Mouse (Mus musculus) adrenal gland (tissue): Measurements from ENCODE around the gene Gm12666.
"Not testable (repeated sequence)": the region's sequence is repeated elsewhere in the genome, so short reads cannot be mapped to it uniquely, and the experiment has no call there.

Source experiments
- intact Hi-C: fragments of 180-260 bp; cut with DNase I; formaldehyde crosslinking; loops from one replicate; pipeline ENCODE4 v1.15.1; 2025
- long read RNA-seq, 2 experiments: library from polyadenylated mRNA; unstranded; transcript quantifications; one replicate each; pipeline ENCODE4 v2.0.0; 2020; ENCODE audit warnings: borderline replicate concordance in 1 of 2; ENCODE audit not compliant: insufficient replicate concordance in 1 of 2

Gm12666 gene
- long read RNA-seq, experiment 1, result 0 reads
- long read RNA-seq, experiment 2, result 0 reads

DNA sequence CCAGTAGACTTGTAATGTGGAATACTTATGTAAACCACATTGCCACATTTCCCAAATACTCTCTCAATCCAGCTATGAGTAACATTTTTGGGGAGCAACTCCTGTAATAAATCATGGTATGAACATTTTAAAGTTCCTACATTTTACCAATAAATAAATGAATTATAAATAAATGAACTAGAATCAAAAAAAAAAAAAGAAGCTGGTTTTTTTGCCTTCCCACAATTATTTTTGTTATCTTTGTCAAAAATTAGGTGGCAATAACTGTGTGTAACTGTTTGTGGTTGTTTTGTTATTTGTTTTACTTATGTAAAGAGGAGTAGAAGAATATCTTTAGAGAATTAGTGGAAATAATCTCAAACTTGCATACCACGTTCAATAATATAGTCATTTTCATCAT, at the start of gene Gm12666:
TSS of gene Gm12666 (minus strand) at position 101 of the 400 bp plus-strand sequence.
- intact Hi-C loops, result not testable (repeated sequence)

DNA sequence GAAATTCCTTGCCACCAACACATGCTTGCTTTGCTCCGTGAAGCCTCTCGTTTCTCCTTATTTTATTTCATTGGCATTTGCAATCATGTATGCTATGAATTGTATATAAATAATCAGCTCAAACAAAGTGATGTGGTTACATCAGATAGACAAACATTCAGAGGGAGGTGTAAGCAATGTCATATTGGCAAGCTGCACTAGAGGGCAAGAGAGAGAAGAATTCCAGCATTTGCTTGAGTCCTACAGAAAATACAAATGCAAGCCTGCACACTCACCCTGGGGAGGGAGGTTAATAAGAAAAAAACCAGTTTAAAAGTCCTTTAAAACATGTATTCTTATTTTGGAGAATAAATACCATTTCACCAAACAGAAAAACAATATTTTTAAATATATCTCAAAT, 34.8 kb upstream of the Gm12666 start:
- intact Hi-C loops, result no loop called here

DNA sequence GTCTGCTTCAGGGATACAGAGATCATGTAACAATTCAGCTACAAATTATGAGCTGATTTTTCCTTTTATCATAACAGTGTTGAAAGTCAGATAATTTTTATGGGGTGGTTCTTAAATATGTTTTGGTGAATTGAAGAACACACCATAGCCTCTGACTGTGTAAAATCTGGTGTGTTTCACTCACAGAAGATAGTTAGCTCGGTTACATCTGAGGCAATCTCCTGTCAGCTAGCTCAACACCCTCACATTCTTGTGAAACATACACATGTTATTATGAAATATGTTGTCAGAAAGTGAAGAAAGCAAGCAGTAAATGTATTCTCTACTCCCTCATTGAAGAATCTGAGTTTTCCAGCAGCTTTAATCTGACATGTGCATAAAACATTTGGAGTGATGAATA, 24.7 kb upstream of the Gm12666 start:
- intact Hi-C loops, result no loop called here

DNA sequence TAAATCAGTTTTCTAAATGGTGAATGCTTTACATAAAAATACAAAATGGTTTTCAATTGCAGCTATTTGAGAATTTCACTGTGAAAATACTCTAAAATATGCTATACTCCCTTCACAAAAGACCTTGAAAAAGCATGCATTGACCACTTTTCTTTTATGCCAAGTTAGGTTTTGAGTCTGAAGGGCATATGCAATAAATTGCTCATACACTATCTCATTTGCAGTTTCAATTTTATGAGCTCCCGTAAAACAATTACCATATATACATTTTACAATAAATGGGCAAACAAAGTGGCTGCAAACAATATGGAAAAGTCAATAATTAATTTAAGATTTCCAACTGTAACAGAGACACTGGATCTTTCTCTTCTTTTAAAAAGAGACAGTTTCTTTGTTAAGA, 38.9 kb downstream of the Gm12666 start:
- intact Hi-C loops, result no loop called here

DNA sequence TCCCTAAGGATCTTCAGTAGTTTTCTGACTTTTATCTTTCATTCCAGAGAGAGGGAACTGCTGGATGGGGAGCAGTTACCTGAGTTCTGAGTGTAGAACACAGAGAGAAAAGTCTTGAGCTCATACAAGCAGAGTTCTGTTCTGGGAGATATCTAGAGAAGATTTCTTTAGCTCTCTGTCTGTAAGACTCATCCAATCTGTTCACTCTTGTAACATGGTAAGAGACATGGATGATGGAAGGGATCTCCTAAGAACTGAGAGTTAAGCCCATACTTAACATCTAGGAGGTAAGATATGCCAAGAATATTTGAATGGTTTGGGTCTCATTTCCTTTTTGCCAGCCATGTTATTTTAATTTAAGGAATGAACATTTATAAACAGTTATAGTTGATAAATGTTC, 44.4 kb downstream of the Gm12666 start, which contains the start of gene Izumo3:
TSS of gene Izumo3 (minus strand) at position 101 of the 400 bp plus-strand sequence.
- intact Hi-C loops, result no loop called here
